Mouse (Mus musculus) heart, adult 2 months (tissue): ENCODE measurements at regions not wholly inside any gene's neighbourhood (a gene's known extent, or its start where the extent isn't known, plus 50 kb on each side); places are given as distances from the start of the nearest gene placed in this dataset.

Experiments
- DNase-seq, 2 experiments: peaks; one replicate each; pipeline ENCODE4 v3.0.0; 2021
- H3K27ac ChIP-seq: fragments of 200-600 bp; 2 replicates; pipeline ENCODE4 v1.8.1; 2022
- H3K27me3 ChIP-seq: fragments of 200-500 bp; 2 replicates; pipeline ENCODE4 v1.6.1; 2012; ENCODE audit warnings: mild to moderate bottlenecking, low read length, inconsistent platforms, mixed read lengths; ENCODE audit not compliant: control insufficient read depth, insufficient read depth
- H3K36me3 ChIP-seq: fragments of 200-500 bp; 2 replicates; pipeline ENCODE4 v1.6.1; 2012; ENCODE audit warnings: low read length, inconsistent platforms; ENCODE audit not compliant: control insufficient read depth, insufficient read depth
- H3K4me1 ChIP-seq: fragments of 200-500 bp; 2 replicates; pipeline ENCODE4 v1.6.1; 2011; ENCODE audit warnings: low read length; ENCODE audit not compliant: control insufficient read depth, insufficient read depth
- H3K4me3 ChIP-seq: fragments of 200-600 bp; 2 replicates; pipeline ENCODE4 v1.8.1; 2022
- H3K79me2 ChIP-seq: fragments of 200-500 bp; replicated peaks from 2 replicates; pipeline ENCODE4 v1.6.1; 2012; ENCODE audit warnings: mild to moderate bottlenecking, inconsistent platforms, low read length, moderate library complexity, mixed read lengths; ENCODE audit not compliant: control insufficient read depth, insufficient read depth
- H3K9ac ChIP-seq: fragments of 200-500 bp; 2 replicates; pipeline ENCODE4 v1.6.1; 2012; ENCODE audit warnings: low read depth, mild to moderate bottlenecking, control low read depth, inconsistent platforms, low read length, mixed read lengths
- CTCF ChIP-seq: fragments of 200-600 bp; IDR thresholded peaks from 2 replicates; pipeline ENCODE4 v1.8.1; 2022; ENCODE audit warnings: antibody characterized with exemption, mild to moderate bottlenecking, moderate library complexity
- EP300 ChIP-seq: fragments of 200-500 bp; IDR thresholded peaks from 2 replicates; pipeline ENCODE4 v1.6.1; 2011; ENCODE audit warnings: low read depth, low read length, control low read depth; ENCODE audit not compliant: insufficient read depth
- POLR2A ChIP-seq: fragments of 200-500 bp; IDR thresholded peaks from 2 replicates; pipeline ENCODE4 v1.6.1; 2011; ENCODE audit warnings: mild to moderate bottlenecking, low read depth, low read length, control low read depth; ENCODE audit not compliant: insufficient read depth
- WGBS: fragments of 180-500 bp; shearing (Covaris S2); methylation state at CpG from one replicate; pipeline ENCODE4 v1.1.7; 2018; 5-methylcytosine and 5-hydroxymethylcytosine counted together
- intact Hi-C: fragments of 180-260 bp; cut with DNase I; formaldehyde crosslinking; loops from one replicate; pipeline ENCODE4 v1.15.1; 2025

GRCm38 (mm10) chr7:37078140-37078539, 380.2 kb downstream of the Tshz3 start:
- H3K27ac ChIP-seq, result no peak overlapping the region
- no peaks in the 10 kb centered on the region for H3K79me2 ChIP-seq
- no peak overlapping the region for H3K4me3 ChIP-seq
- TF ChIP-seq POLR2A, result no peak
- no peak for TF ChIP-seq CTCF
- no peak for TF ChIP-seq EP300
- intact Hi-C loops, result no loop called here
- 68% methylated on average over 7 of the region's 7 CpGs for WGBS
- no peak for DNase-seq
- H3K4me1 ChIP-seq, result no peaks in the 10 kb centered on the region
- H3K27me3 ChIP-seq, result no peaks in the 10 kb centered on the region
- no peak overlapping the region for H3K9ac ChIP-seq
- H3K36me3 ChIP-seq, result no peaks in the 10 kb centered on the region

DNA sequence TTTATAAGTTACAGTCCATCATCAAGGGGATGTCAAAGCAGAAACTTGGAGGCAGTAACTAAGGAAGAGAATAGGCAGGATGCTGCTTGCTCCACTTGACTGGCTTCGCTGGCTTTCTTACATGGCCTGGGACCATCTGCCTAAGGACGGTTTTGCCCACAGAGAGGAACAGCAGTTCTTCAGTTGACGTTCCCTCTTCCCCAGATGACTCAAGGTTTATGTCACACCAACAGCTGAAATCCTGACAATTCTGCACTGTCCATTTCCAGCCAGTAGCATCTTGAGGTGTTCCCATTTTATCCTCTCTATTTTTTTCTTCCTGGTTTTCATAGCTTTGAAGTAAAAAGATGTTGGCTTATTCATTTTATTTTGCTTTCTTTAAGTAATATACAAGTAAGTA, 391.8 kb downstream of the Tshz3 start:
- Histone ChIP-seq H3K79me2 (no peaks in the 10 kb centered on the region), H3K27me3 (no peaks in the 10 kb centered on the region), H3K36me3 (no peaks in the 10 kb centered on the region), H3K9ac (no peak overlapping the region), H3K4me3 (no peak overlapping the region), H3K4me1 (no peaks in the 10 kb centered on the region), H3K27ac (no peak overlapping the region)
- intact Hi-C loops, result no loop called here
- no peak for TF ChIP-seq POLR2A
- no peak for TF ChIP-seq CTCF
- TF ChIP-seq EP300, result no peak
- DNase-seq, result no peak
- 74% methylated on average over 3 of the region's 3 CpGs for WGBS

DNA sequence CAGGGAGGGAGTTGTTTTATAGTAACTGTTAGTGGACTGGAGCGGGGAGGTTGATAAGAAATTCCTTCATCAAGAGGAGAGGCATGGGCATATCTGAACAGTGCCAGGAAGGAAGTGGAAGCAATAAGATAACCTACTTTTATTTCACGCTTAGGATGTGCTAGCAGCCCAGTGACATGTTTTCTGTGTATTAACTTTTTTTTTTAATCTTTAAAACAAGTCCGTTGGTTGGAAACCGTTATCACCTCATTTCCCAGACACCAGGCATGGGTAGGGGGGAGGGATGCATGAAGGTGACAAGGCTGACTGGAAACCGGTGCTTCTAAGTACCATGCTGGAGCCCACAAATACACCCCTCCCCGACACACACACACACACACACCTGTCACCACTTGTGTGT, 394.7 kb downstream of the Tshz3 start:
- H3K79me2 ChIP-seq, result no peaks in the 10 kb centered on the region
- 17% methylated on average over 6 of the region's 6 CpGs for WGBS
- H3K4me1 ChIP-seq, result no peaks in the 10 kb centered on the region
- no peak overlapping the region for H3K4me3 ChIP-seq
- intact Hi-C loops, result no loop called here
- no peak overlapping the region for H3K9ac ChIP-seq
- no peaks in the 10 kb centered on the region for H3K27me3 ChIP-seq
- no peak for TF ChIP-seq CTCF
- TF ChIP-seq EP300, result no peak
- no peak for TF ChIP-seq POLR2A
- no peak overlapping the region for H3K27ac ChIP-seq
- no peaks in the 10 kb centered on the region for H3K36me3 ChIP-seq
- no peak for DNase-seq

DNA sequence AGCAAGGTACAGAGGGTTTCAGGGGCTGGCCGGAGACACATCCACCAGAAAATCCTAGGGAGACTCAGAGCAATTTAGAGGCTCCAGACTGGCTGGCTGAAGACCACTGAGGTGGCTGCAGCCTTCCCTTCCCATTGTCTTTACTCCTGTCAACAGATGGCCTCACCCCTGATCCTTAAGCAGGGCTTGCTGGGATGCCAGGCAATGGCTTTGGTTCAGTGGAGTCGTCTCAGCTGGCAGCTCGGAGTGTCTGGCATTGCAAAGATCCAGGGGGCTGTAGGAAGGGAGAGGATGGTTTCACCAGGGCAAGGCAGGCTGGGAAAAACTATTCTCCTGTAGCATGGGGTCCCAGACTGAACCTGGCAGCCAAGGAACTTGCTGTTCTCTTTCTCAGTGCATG, 395.8 kb downstream of the Tshz3 start:
- H3K27ac ChIP-seq, result no peak overlapping the region
- H3K9ac ChIP-seq, result no peak overlapping the region
- H3K36me3 ChIP-seq, result no peaks in the 10 kb centered on the region
- no peaks in the 10 kb centered on the region for H3K27me3 ChIP-seq
- H3K4me1 ChIP-seq, result no peaks in the 10 kb centered on the region
- intact Hi-C loops, result no loop called here
- H3K4me3 ChIP-seq, result no peak overlapping the region
- DNase-seq, result no peak
- no peaks in the 10 kb centered on the region for H3K79me2 ChIP-seq
- TF ChIP-seq CTCF (no peak), POLR2A (no peak), EP300 (no peak)
- WGBS, result 68% methylated on average over 3 of the region's 3 CpGs

DNA sequence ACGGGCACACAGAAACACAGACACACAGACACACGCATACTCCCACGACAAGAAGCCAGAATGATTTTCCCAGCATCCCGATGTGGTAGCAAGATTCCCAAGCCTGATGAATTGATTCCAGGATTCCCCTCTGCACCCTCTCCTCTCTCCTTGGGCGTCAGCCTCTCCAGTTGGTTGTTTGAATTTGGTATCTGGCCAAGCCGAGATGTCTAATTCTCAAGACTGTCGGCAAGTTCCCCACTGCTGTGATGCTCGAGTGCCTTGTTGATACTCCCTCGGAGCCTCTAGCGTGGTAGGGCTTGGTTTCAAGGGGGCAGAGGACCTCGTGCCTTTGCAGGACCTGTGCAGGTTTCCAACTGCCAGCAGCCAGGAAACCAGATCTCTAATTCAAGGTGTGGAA, 397.9 kb downstream of the Tshz3 start:
- no peaks in the 10 kb centered on the region for H3K27me3 ChIP-seq
- H3K9ac ChIP-seq, result no peak overlapping the region
- 55% methylated on average over 11 of the region's 11 CpGs for WGBS
- no peaks in the 10 kb centered on the region for H3K79me2 ChIP-seq
- H3K4me3 ChIP-seq, result no peak overlapping the region
- H3K36me3 ChIP-seq, result no peaks in the 10 kb centered on the region
- no peak for DNase-seq
- no peak overlapping the region for H3K27ac ChIP-seq
- intact Hi-C loops, result no loop called here
- H3K4me1 ChIP-seq, result no peaks in the 10 kb centered on the region
- TF ChIP-seq POLR2A, result no peak
- no peak for TF ChIP-seq EP300
- TF ChIP-seq CTCF, result no peak

DNA sequence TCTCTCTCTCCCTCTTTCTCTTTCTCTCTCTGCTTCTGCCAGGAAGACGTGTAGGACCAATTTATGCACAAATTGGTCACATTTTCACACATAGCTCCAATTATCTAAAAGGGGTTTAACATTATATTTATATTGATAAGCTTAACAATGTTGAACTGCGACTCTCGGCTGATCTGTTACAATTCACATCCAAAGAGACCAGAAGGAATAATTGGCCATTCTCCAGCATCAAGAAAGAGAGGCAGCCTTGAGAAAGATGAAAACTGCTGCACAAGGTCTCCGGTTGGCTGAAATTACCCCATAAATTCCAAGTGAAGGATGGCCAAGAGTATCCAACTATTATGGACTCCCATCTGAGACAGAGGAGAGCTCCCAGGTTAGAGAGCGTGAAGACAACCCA, 398.4 kb downstream of the Tshz3 start:
- TF ChIP-seq POLR2A (no peak), EP300 (no peak), CTCF (no peak)
- Histone ChIP-seq H3K4me3 (no peak overlapping the region), H3K27ac (no peak overlapping the region), H3K36me3 (no peaks in the 10 kb centered on the region), H3K9ac (no peak overlapping the region), H3K27me3 (no peaks in the 10 kb centered on the region), H3K4me1 (no peaks in the 10 kb centered on the region), H3K79me2 (no peaks in the 10 kb centered on the region)
- DNase-seq, result no peak
- WGBS, result 67% methylated on average over 5 of the region's 5 CpGs
- intact Hi-C loops, result no loop called here
